Mouse (Mus musculus) kidney, adult 10 weeks (tissue): ENCODE results near the gene Il23r. TPM values are rescaled to one million over a fixed set of nuclear protein-coding genes. Genes with fewer than 3 reads are reported as not detected.

Experiments
- polyA plus RNA-seq: library from polyadenylated mRNA; stranded (reverse); fragments of 350-450 nt; fragmentation: Illumina TruSeq; extraction: RNeasy Lipid Tissue Mini Kit (QIAGEN cat#74804); gene quantifications from one replicate; pipeline ENCODE4 v1.2.3, GENCODE M21; 2014; ENCODE audit warnings: low read depth, low replicate concordance

Il23r gene
- not detected for polyA plus RNA-seq

DNA sequence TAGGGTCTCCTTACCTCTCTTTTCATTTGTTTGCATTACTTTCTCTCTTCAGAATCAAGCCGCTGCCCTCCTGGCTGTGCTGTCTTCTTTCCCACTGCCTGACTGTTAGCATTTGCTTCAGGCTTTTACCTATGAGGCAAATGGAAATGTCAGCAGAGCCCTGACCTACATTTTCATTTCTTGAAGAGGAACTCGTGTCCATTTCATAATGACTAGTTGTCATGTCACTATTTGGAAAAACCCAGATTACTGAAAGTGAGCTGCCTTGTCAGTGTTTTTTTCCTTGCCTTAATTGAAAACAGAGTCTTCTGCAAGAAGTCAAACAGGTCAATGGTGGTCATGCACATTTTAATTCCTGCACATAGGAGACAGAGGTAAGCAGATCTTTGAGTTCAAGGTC is at the start of gene Il23r:
TSS of gene Il23r (minus strand) at position 101 of the 400 bp plus-strand sequence.

DNA sequence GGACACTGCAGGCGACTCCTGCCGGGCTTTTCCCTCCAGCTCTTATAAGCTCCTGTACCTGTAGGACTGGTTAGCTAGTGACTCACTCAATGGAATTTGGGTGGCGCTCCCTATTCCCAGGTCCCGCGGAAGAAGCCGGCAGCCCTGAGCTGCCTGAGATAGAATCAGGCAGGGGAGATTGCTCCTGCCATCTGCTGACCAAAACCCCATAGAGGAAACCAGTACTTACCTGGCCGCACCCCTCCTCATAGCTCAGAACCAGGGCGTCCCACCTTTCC is 44.1 kb upstream of the Il23r start, which contains the start of gene Tacstd2:
TSS of gene Tacstd2 (minus strand) at position 20 of the 278 bp plus-strand sequence.

DNA sequence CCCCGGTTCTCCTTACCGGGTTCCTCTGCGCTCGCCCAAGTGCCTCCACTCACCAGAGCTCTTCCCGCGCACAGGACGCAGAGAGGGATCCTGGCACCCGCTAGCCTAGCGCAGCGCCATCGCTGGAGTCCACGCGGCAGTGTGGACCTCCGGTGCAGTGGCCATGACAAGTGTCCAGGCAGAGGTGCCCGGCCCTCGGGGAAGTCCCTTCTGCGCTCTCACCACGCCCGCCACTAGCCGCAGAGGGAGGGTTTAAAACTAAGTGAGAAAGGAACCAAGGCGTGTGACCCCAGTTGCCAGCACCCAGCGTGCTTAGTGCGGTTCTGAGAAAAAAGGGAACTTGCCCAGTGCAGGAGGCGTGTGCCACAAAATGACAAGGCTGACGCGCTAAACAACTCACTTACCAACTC is 115.7 kb downstream of the Il23r start, which contains the start of gene Il12rb2:
TSS of gene Il12rb2 (minus strand) at position 207 of the 410 bp plus-strand sequence.

Other genes starting within 250 kb of the Il23r start
- gene Il12rb2, start 115.7 kb downstream of the Il23r start, polyA plus RNA-seq = 0.20 TPM
- gene Tacstd2, start 43.9 kb upstream of the Il23r start, polyA plus RNA-seq = 21.7 TPM